Mouse (Mus musculus): ENCODE measurements at regions not wholly inside any gene's neighbourhood (a gene's known extent, or its start where the extent isn't known, plus 50 kb on each side); places are given as distances from the start of the nearest gene placed in this dataset.

DNA sequence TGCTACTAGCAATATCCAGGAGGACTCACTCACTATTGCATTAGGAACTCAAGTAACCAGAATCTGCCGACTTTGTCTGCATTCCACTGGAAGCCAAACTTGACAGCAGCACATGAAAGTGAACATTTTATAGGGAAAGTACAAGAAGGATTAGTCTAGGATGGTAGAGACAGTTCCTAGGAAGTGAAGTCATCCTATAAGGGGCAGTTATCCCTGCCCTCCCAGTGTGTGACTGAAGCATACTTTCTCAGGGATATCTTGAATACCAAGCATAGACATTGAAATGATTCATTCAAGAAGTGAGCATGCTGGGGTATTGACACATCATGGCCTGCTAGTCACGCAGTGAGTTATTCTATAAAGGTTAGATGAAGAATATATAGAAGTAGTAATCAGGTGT, 632.2 kb upstream of the Zeb2 start:
- no peak for TF ChIP-seq CTCF (IDR thresholded peaks at IDR 0.05; ENCODE audit: low read depth, low read length)
- TF ChIP-seq POLR2A (IDR thresholded peaks at IDR 0.05; ENCODE audit: borderline replicate concordance, low read depth, low read length), result no peak

Data from bone marrow macrophage, adult 2 months (primary cell).